Mouse (Mus musculus) large intestine, adult 2 months (tissue): ENCODE results near the gene Vmn1r178. TPM values are rescaled to one million over a fixed set of nuclear protein-coding genes. Genes with fewer than 3 reads are reported as not detected.
"Not testable (repeated sequence)": the region's sequence is repeated elsewhere in the genome, so short reads cannot be mapped to it uniquely, and the experiment has no call there.

Experiments used
- DNase-seq: peaks from one replicate; pipeline ENCODE4 v3.0.0-alpha.2; 2012; ENCODE audit warnings: low read depth, low spot score
- WGBS: fragments of 180-500 bp; shearing (Covaris S2); methylation state at CpG from one replicate; pipeline ENCODE4 v1.1.7; 2018; 5-methylcytosine and 5-hydroxymethylcytosine counted together
- polyA plus RNA-seq: library from polyadenylated mRNA; depleted of rRNA; stranded (reverse); fragments of >200 nt; gene quantifications from 2 replicates; pipeline ENCODE4 v1.2.3, GENCODE M21; 2012; rRNA removed

Gene Vmn1r178
- polyA plus RNA-seq, result not detected in 2 replicates

- WGBS, result 83% methylated on average over 1 of the region's 1 CpGs
- no peak for DNase-seq
Observed at GRCm38 (mm10) chr7:23891709-23892108, at the start of gene Vmn1r178. Gene Vmn1r178 (plus strand): TSS chr7:23892009.

GRCm38 (mm10) chr7:23866349-23866748, 25.5 kb upstream of the Vmn1r178 start, which contains the start of gene Vmn1r177:
Gene Vmn1r177 (minus strand): TSS chr7:23866449.
- WGBS, result 0% methylated on average over 1 of the region's 1 CpGs

DNA sequence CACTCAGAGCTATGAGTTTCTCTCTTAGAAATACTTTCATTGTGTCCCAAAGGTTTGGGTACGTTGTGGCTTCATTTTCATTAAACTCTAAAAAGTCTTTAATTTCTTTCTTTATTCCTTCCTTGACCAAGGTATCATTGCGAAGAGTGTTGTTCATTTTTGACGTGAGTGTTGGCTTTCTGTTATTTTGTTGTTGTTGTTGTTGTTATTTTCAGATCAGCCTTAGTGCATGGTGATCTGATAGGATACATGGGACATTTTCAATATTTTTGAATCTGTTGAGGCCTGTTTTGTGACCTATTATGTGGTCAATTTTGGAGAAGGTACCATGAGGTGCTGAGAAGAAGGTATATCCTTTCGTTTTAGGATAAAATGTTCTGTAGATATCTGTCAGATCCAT, 14.9 kb upstream of the Vmn1r178 start:
- not testable (repeated sequence) for DNase-seq

More at GRCm38 (mm10) chr7:23866349-23866748, 25.5 kb upstream of the Vmn1r178 start, which contains the start of gene Vmn1r177:
- DNase-seq, result not testable (repeated sequence)

GRCm38 (mm10) chr7:23926678-23927077, 34.9 kb downstream of the Vmn1r178 start, which contains the start of gene Vmn1r179:
Gene Vmn1r179 (plus strand): TSS chr7:23926978.
- WGBS, result 36% methylated on average over 2 of the region's 2 CpGs
- DNase-seq, result no peak

More for the DNA sequence above, 14.9 kb upstream of the Vmn1r178 start:
- 66% methylated on average over 4 of the region's 4 CpGs for WGBS

Other genes starting within 250 kb of the Vmn1r178 start
- not detected in 2 replicates for gene Vmn1r172, start 233.7 kb upstream of the Vmn1r178 start, polyA plus RNA-seq
- not detected in 2 replicates for gene Vmn1r173, start 191.3 kb upstream of the Vmn1r178 start, polyA plus RNA-seq
- gene Vmn1r174, start 139.7 kb upstream of the Vmn1r178 start, polyA plus RNA-seq, result not detected in 2 replicates
- not detected in 2 replicates for gene Vmn1r175, start 81.4 kb upstream of the Vmn1r178 start, polyA plus RNA-seq
- gene Vmn1r176, start 54.6 kb upstream of the Vmn1r178 start, polyA plus RNA-seq, result not detected in 2 replicates
- not detected in 2 replicates for gene Vmn1r177, start 25.6 kb upstream of the Vmn1r178 start, polyA plus RNA-seq
- not detected in 2 replicates for gene Vmn1r179, start 35.0 kb downstream of the Vmn1r178 start, polyA plus RNA-seq
- gene Vmn1r180, start 58.6 kb downstream of the Vmn1r178 start, polyA plus RNA-seq, result not detected in 2 replicates
- not detected in 2 replicates for gene Vmn1r181, start 82.6 kb downstream of the Vmn1r178 start, polyA plus RNA-seq
- not detected in 2 replicates for gene V1rd19, start 109.7 kb downstream of the Vmn1r178 start, polyA plus RNA-seq
- gene Vmn1r183, start 161.2 kb downstream of the Vmn1r178 start, polyA plus RNA-seq, result not detected in 2 replicates
- 8.6 and 11.6 TPM in 2 replicates for gene Zfp180, start 189.9 kb downstream of the Vmn1r178 start, polyA plus RNA-seq
- 0.82 and 1.5 TPM in 2 replicates for gene Zfp112, start 220.3 kb downstream of the Vmn1r178 start, polyA plus RNA-seq
- 4.1 and 6.3 TPM in 2 replicates for gene Zfp235, start 242.2 kb downstream of the Vmn1r178 start, polyA plus RNA-seq